Mouse (Mus musculus) megakaryocyte, embryonic 14.5 days (primary cell): ENCODE data around the gene Il18. TPM values are rescaled to one million over a fixed set of nuclear protein-coding genes. Genes with fewer than 3 reads are reported as not detected.
A peak's percentile ranks its signal among the peaks of the same experiment; 100 is the strongest.

Experiments
- H3K27me3 ChIP-seq: replicated peaks from 2 replicates; pipeline ENCODE3; 2012; ENCODE audit warnings: inconsistent platforms
- H3K36me3 ChIP-seq: replicated peaks from 2 replicates; pipeline ENCODE3; 2012; ENCODE audit warnings: low read length, inconsistent platforms, mixed read lengths
- H3K4me1 ChIP-seq: 2 replicates; pipeline ENCODE4 v1.6.1; 2012; ENCODE audit warnings: inconsistent platforms
- H3K4me3 ChIP-seq: replicated peaks from 2 replicates; pipeline ENCODE3; 2012; ENCODE audit warnings: moderate library complexity, mild to moderate bottlenecking, inconsistent platforms
- H3K9me3 ChIP-seq: 2 replicates; pipeline ENCODE4 v1.6.1; 2012; ENCODE audit warnings: inconsistent platforms
- FLI1 ChIP-seq: IDR thresholded peaks from 2 replicates; pipeline ENCODE4 v1.6.1; 2012; ENCODE audit warnings: low read length, inconsistent platforms, mixed read lengths
- GATA1 ChIP-seq: IDR thresholded peaks from 3 replicates; pipeline ENCODE4 v1.6.1; 2012; ENCODE audit warnings: mixed read lengths, low read length, inconsistent platforms, borderline replicate concordance
- polyA plus RNA-seq: library from polyadenylated mRNA; stranded (reverse); fragments of >175 nt; gene quantifications from 2 replicates; pipeline ENCODE4 v1.2.3, GENCODE M21; 2012; ENCODE audit warnings: low replicate concordance; ENCODE audit not compliant: insufficient read depth

Gene Il18
- 2.0 TPM in 1 of 2 replicates, not detected in the other for polyA plus RNA-seq

GRCm38 (mm10) chr9:50554241-50555093 is at the start of gene Il18:
Gene Il18, plus strand, starts transcription at chr9:50554827.
- no peak for TF ChIP-seq GATA1
- no peak for TF ChIP-seq FLI1

GRCm38 (mm10) chr9:50505405-50505804 is 49.2 kb upstream of the Il18 start:
- Histone ChIP-seq H3K4me1 (peaks cover 21% of the 10 kb centered on the region; the same call in 1 of the 2 replicates), H3K4me3 (no peak overlapping the region)
- TF ChIP-seq GATA1 (no peak), FLI1 (no peak)

More at GRCm38 (mm10) chr9:50554241-50555093, at the start of gene Il18:
- Histone ChIP-seq H3K4me3 (peak within 1 kb of the TSS; percentile 84), H3K9me3 (no peaks in the 10 kb centered on the region), H3K36me3 (no peaks in the 10 kb centered on the region), H3K4me1 (peaks cover 9% of the 10 kb centered on the region), H3K27me3 (no peaks in the 10 kb centered on the region)

GRCm38 (mm10) chr9:50507570-50507969 is 47.1 kb upstream of the Il18 start:
- peaks cover 14% of the 10 kb centered on the region; the same call in 1 of the 2 replicates for H3K4me1 ChIP-seq
- H3K4me3 ChIP-seq, result no peak overlapping the region
- TF ChIP-seq GATA1, result no peak
- TF ChIP-seq FLI1, result no peak
- no peaks in the 10 kb centered on the region for H3K9me3 ChIP-seq
- H3K36me3 ChIP-seq, result no peaks in the 10 kb centered on the region
- peaks cover 22% of the 10 kb centered on the region for H3K27me3 ChIP-seq

More at GRCm38 (mm10) chr9:50505405-50505804, 49.2 kb upstream of the Il18 start:
- H3K27me3 ChIP-seq, result peaks cover 15% of the 10 kb centered on the region
- no peaks in the 10 kb centered on the region for H3K9me3 ChIP-seq
- no peaks in the 10 kb centered on the region for H3K36me3 ChIP-seq

GRCm38 (mm10) chr9:50515462-50515861 is 39.2 kb upstream of the Il18 start:
- Histone ChIP-seq H3K27me3 (peaks cover 7% of the 10 kb centered on the region), H3K36me3 (peaks cover 3% of the 10 kb centered on the region), H3K9me3 (no peaks in the 10 kb centered on the region), H3K4me1 (peaks cover 49% of the 10 kb centered on the region), H3K4me3 (no peak overlapping the region)
- TF ChIP-seq GATA1 (no peak), FLI1 (no peak)

GRCm38 (mm10) chr9:50518781-50519180 is 35.8 kb upstream of the Il18 start:
- Histone ChIP-seq H3K4me3 (no peak overlapping the region), H3K36me3 (peaks cover 15% of the 10 kb centered on the region), H3K9me3 (no peaks in the 10 kb centered on the region), H3K27me3 (no peaks in the 10 kb centered on the region), H3K4me1 (peaks cover 71% of the 10 kb centered on the region)
- no peak for TF ChIP-seq GATA1
- TF ChIP-seq FLI1, result no peak

- TF ChIP-seq GATA1 (peak; percentile 45; the same call in 1 of the 3 replicates), FLI1 (no peak)
Observed at GRCm38 (mm10) chr9:50520748-50521147, 33.9 kb upstream of the Il18 start.

GRCm38 (mm10) chr9:50521562-50521961 is 33.1 kb upstream of the Il18 start:
- Histone ChIP-seq H3K36me3 (peaks cover 32% of the 10 kb centered on the region), H3K27me3 (no peaks in the 10 kb centered on the region), H3K9me3 (no peaks in the 10 kb centered on the region), H3K4me3 (no peak overlapping the region), H3K4me1 (peaks cover 73% of the 10 kb centered on the region)
- TF ChIP-seq GATA1 (no peak), FLI1 (no peak)

More at GRCm38 (mm10) chr9:50520748-50521147, 33.9 kb upstream of the Il18 start:
- H3K36me3 ChIP-seq, result peaks cover 31% of the 10 kb centered on the region
- H3K4me3 ChIP-seq, result peak overlapping the region; percentile 84
- no peaks in the 10 kb centered on the region for H3K27me3 ChIP-seq
- no peaks in the 10 kb centered on the region for H3K9me3 ChIP-seq
- peaks cover 72% of the 10 kb centered on the region for H3K4me1 ChIP-seq

- Histone ChIP-seq H3K27me3 (no peaks in the 10 kb centered on the region), H3K4me3 (no peak overlapping the region), H3K4me1 (peaks cover 76% of the 10 kb centered on the region), H3K9me3 (no peaks in the 10 kb centered on the region), H3K36me3 (peaks cover 40% of the 10 kb centered on the region)
- TF ChIP-seq GATA1 (no peak), FLI1 (no peak)
Observed at GRCm38 (mm10) chr9:50522574-50522973, 32.1 kb upstream of the Il18 start.

GRCm38 (mm10) chr9:50524936-50525335 is 29.7 kb upstream of the Il18 start:
- H3K36me3 ChIP-seq, result peaks cover 36% of the 10 kb centered on the region
- no peaks in the 10 kb centered on the region for H3K9me3 ChIP-seq
- no peaks in the 10 kb centered on the region for H3K27me3 ChIP-seq
- TF ChIP-seq FLI1 (no peak), GATA1 (no peak)
- no peak overlapping the region for H3K4me3 ChIP-seq
- peaks cover 70% of the 10 kb centered on the region for H3K4me1 ChIP-seq

GRCm38 (mm10) chr9:50525585-50525984 is 29.0 kb upstream of the Il18 start:
- Histone ChIP-seq H3K4me3 (peak overlapping the region; percentile 47), H3K27me3 (no peaks in the 10 kb centered on the region), H3K36me3 (peaks cover 36% of the 10 kb centered on the region), H3K9me3 (no peaks in the 10 kb centered on the region), H3K4me1 (peaks cover 67% of the 10 kb centered on the region)
- TF ChIP-seq FLI1 (no peak), GATA1 (no peak)
